Mouse (Mus musculus): ENCODE results near the gene Gm42906.

The Gm42906 gene

GRCm38 (mm10) chr5:151109822-151110221 is 318.1 kb downstream of the Gm42906 start:
- DNase-seq (ENCODE audit: low spot score in 2 of 2) = no peak

GRCm38 (mm10) chr5:151108955-151109354 is 319.0 kb downstream of the Gm42906 start:
- no peak for DNase-seq (ENCODE audit: low spot score in 2 of 2)

GRCm38 (mm10) chr5:151108291-151108897 is 319.6 kb downstream of the Gm42906 start:
- DNase-seq (ENCODE audit: low spot score in 2 of 2) = no peak

GRCm38 (mm10) chr5:151106841-151107240 is 321.1 kb downstream of the Gm42906 start:
- DNase-seq (ENCODE audit: low spot score in 2 of 2) = no peak

- DNase-seq (ENCODE audit: low spot score in 2 of 2) = no peak
Observed at GRCm38 (mm10) chr5:151105054-151105971, 322.6 kb downstream of the Gm42906 start.

GRCm38 (mm10) chr5:151104354-151105053 is 323.5 kb downstream of the Gm42906 start:
- DNase-seq (ENCODE audit: low spot score in 2 of 2) = no peak

- no peak for DNase-seq (ENCODE audit: low spot score in 2 of 2)
Observed at GRCm38 (mm10) chr5:151103284-151103683, 324.7 kb downstream of the Gm42906 start.

- no peak for DNase-seq (ENCODE audit: low spot score in 2 of 2)
Observed at GRCm38 (mm10) chr5:151102262-151102661, 325.7 kb downstream of the Gm42906 start.

GRCm38 (mm10) chr5:151096012-151096411 is 332.0 kb downstream of the Gm42906 start:
- no peak for DNase-seq (ENCODE audit: low spot score in 2 of 2)

- DNase-seq (ENCODE audit: low spot score in 2 of 2) = no peak
Observed at GRCm38 (mm10) chr5:151092886-151093665, 334.9 kb downstream of the Gm42906 start.

GRCm38 (mm10) chr5:151090996-151091395 is 337.0 kb downstream of the Gm42906 start:
- DNase-seq (ENCODE audit: low spot score in 2 of 2) = no peak

- DNase-seq (ENCODE audit: low spot score in 2 of 2) = no peak
Observed at GRCm38 (mm10) chr5:151089201-151089600, 338.8 kb downstream of the Gm42906 start.

- no peak for DNase-seq (ENCODE audit: low spot score in 2 of 2)
Observed at GRCm38 (mm10) chr5:151086425-151087202, 341.3 kb downstream of the Gm42906 start.

- DNase-seq (ENCODE audit: low spot score in 2 of 2) = no peak
Observed at GRCm38 (mm10) chr5:151085749-151086148, 342.2 kb downstream of the Gm42906 start.

GRCm38 (mm10) chr5:151080276-151080675 is 347.7 kb downstream of the Gm42906 start:
- no peak for DNase-seq (ENCODE audit: low spot score in 2 of 2)

GRCm38 (mm10) chr5:151077953-151078352 is 350.0 kb downstream of the Gm42906 start:
- no peak for DNase-seq (ENCODE audit: low spot score in 2 of 2)

- DNase-seq (ENCODE audit: low spot score in 2 of 2) = no peak
Observed at GRCm38 (mm10) chr5:151076917-151077316, 351.0 kb downstream of the Gm42906 start.

GRCm38 (mm10) chr5:151074282-151074681 is 353.7 kb downstream of the Gm42906 start:
- no peak for DNase-seq (ENCODE audit: low spot score in 2 of 2)

GRCm38 (mm10) chr5:151071430-151071829 is 356.5 kb downstream of the Gm42906 start:
- DNase-seq (ENCODE audit: low spot score in 2 of 2) = no peak

GRCm38 (mm10) chr5:151070896-151071295 is 357.1 kb downstream of the Gm42906 start:
- DNase-seq (ENCODE audit: low spot score in 2 of 2) = no peak

GRCm38 (mm10) chr5:151069569-151069968 is 358.4 kb downstream of the Gm42906 start:
- DNase-seq (ENCODE audit: low spot score in 2 of 2) = no peak

All from frontal cortex, postnatal 14 days (tissue).